Mouse (Mus musculus) gastrocnemius, postnatal 4 days (tissue): ENCODE results near the gene Herc2. TPM values are rescaled to one million over a fixed set of nuclear protein-coding genes. Genes with fewer than 3 reads are reported as not detected.

Source experiments
- DNase-seq, 2 experiments: peaks; one replicate each; pipeline ENCODE4 v3.0.0; 2021 to 2022; ENCODE audit warnings: low spot score in 2 of 2, mixed read lengths in 2 of 2
- total RNA-seq, 2 experiments: library from RNA; stranded (reverse); gene quantifications; 2 replicates each; pipeline ENCODE4 v1.2.3; 2021

Gene Herc2
- total RNA-seq, 2 experiments from 2014 or later, result 36.4 to 37.7 TPM

GRCm38 (mm10) chr7:56191041-56191440 is 141.0 kb downstream of the Herc2 start:
- no peak for DNase-seq

- DNase-seq, result no peak
Observed at GRCm38 (mm10) chr7:56191661-56192060, 141.7 kb downstream of the Herc2 start.

- no peak for DNase-seq
Observed at GRCm38 (mm10) chr7:56201483-56202218, 151.7 kb downstream of the Herc2 start.

GRCm38 (mm10) chr7:56202843-56203242 is 152.8 kb downstream of the Herc2 start:
- DNase-seq, result no peak

- DNase-seq, result no peak
Observed at GRCm38 (mm10) chr7:56203286-56203685, 153.3 kb downstream of the Herc2 start.

GRCm38 (mm10) chr7:56204877-56205276 is 154.9 kb downstream of the Herc2 start:
- no peak for DNase-seq

- DNase-seq, result no peak
Observed at GRCm38 (mm10) chr7:56220811-56221210, 170.8 kb downstream of the Herc2 start.

- DNase-seq, result no peak
Observed at GRCm38 (mm10) chr7:56235794-56236423, 185.9 kb downstream of the Herc2 start.

GRCm38 (mm10) chr7:56236617-56237016 is 186.6 kb downstream of the Herc2 start:
- no peak for DNase-seq

GRCm38 (mm10) chr7:56239543-56239942 is 189.5 kb downstream of the Herc2 start, which contains the start of gene Oca2:
Oca2 (plus strand) TSS chr7:56239760.
- no peak for DNase-seq

- DNase-seq, result no peak
Observed at GRCm38 (mm10) chr7:56254568-56254967, 204.6 kb downstream of the Herc2 start.

GRCm38 (mm10) chr7:56257875-56258441 is 208.0 kb downstream of the Herc2 start:
- DNase-seq, result no peak

- DNase-seq, result no peak
Observed at GRCm38 (mm10) chr7:56277506-56277905, 227.5 kb downstream of the Herc2 start.

Other genes with a start within 250 kb of the Herc2 start
- gene Cyfip1, start 208.5 kb upstream of the Herc2 start, total RNA-seq, result 10 to 100 TPM; 53.7 to 56.1 TPM
- 10 to 100 TPM; 31.5 to 32.4 TPM for gene Nipa2, start 87.7 kb upstream of the Herc2 start, total RNA-seq
- 1 to 10 TPM; 4.1 to 4.2 TPM for gene Nipa1, start 30.2 kb upstream of the Herc2 start, total RNA-seq
- under 1 TPM in 1 of 2 experiments, not detected in 1; 0.10 TPM for gene Oca2, start 189.6 kb downstream of the Herc2 start, total RNA-seq